Mouse (Mus musculus) liver, embryonic 14.5 days (tissue): Measurements from ENCODE around the gene Mrps26. TPM values are rescaled to one million over a fixed set of nuclear protein-coding genes. Genes with fewer than 3 reads are reported as not detected.

Experiments
- ATAC-seq: fragments of 200-750 bp; cut with Nextera tagmentation; 2 replicates; pipeline ENCODE4 v1.8.0; 2017; ENCODE audit warnings: moderate number of reproducible peaks, mild to moderate bottlenecking, moderate library complexity; ENCODE audit not compliant: insufficient read depth
- DNase-seq, 3 experiments: peaks; one replicate each; pipeline ENCODE4 v3.0.0-alpha.2; 2012 to 2013; ENCODE audit warnings: low read depth in 3 of 3, low spot score in 3 of 3
- H3K27ac ChIP-seq: fragments of 300-500 bp; sonication (generic); 2 replicates; pipeline ENCODE4 v1.5.1; 2014; ENCODE audit warnings: moderate library complexity, mild to moderate bottlenecking, control low read depth, inconsistent platforms
- H3K27me3 ChIP-seq: fragments of 300-500 bp; sonication (generic); 2 replicates; pipeline ENCODE4 v1.6.1; 2014; ENCODE audit warnings: mild to moderate bottlenecking, low read length, moderate library complexity; ENCODE audit not compliant: control insufficient read depth, insufficient read depth
- H3K36me3 ChIP-seq: fragments of 300-500 bp; sonication (generic); replicated peaks from 2 replicates; pipeline ENCODE4 v1.6.1; 2014; ENCODE audit warnings: low read depth; ENCODE audit not compliant: control insufficient read depth, insufficient read depth
- H3K4me1 ChIP-seq, 2 experiments: fragments of 200-500 bp in 1 of 2; fragments of 300-500 bp in 1 of 2; sonication (generic) in 1 of 2; replicated peaks; 2 replicates each; pipeline ENCODE4 v1.6.1; 2012 to 2014; ENCODE audit warnings: antibody characterized with exemption in 1 of 2, inconsistent platforms in 1 of 2, low read length in 1 of 2; ENCODE audit not compliant: control insufficient read depth in 2 of 2, insufficient read depth in 2 of 2
- H3K4me2 ChIP-seq: fragments of 300-500 bp; sonication (generic); 2 replicates; pipeline ENCODE4 v1.6.1; 2014; ENCODE audit warnings: low read depth, mild to moderate bottlenecking, control low read depth, moderate library complexity
- H3K4me3 ChIP-seq, 2 experiments: fragments of 200-500 bp in 1 of 2; fragments of 300-500 bp in 1 of 2; sonication (generic) in 1 of 2; 2 replicates each; pipeline ENCODE4 v1.5.1; 2012 to 2014; ENCODE audit warnings: low read depth in 2 of 2, low read length in 2 of 2, mild to moderate bottlenecking in 2 of 2, control low read depth in 1 of 2, inconsistent platforms in 1 of 2, moderate library complexity in 1 of 2; ENCODE audit not compliant: insufficient read depth in 1 of 2
- H3K9ac ChIP-seq: fragments of 300-500 bp; sonication (generic); replicated peaks from 2 replicates; pipeline ENCODE4 v1.6.1; 2014; ENCODE audit warnings: mild to moderate bottlenecking, control low read depth, moderate library complexity
- H3K9me3 ChIP-seq: fragments of 300-500 bp; sonication (generic); 2 replicates; pipeline ENCODE4 v1.6.1; 2016; ENCODE audit warnings: low read length, mixed read lengths; ENCODE audit not compliant: control insufficient read depth
- CTCF ChIP-seq: IDR thresholded peaks from 2 replicates; pipeline ENCODE4 v1.5.1; 2016; ENCODE audit warnings: antibody characterized with exemption, low read depth, control low read depth
- EP300 ChIP-seq: IDR thresholded peaks from 2 replicates; pipeline ENCODE4 v1.6.1; 2016; ENCODE audit warnings: antibody characterized with exemption, low read depth
- WGBS: fragments of 180-500 bp; shearing (Covaris S2); extraction: QIAGEN DNeasy Blood & Tissue Kit; methylation state at CpG from one replicate; pipeline ENCODE4 v1.1.7; 2014; ENCODE audit not compliant: insufficient replicate concordance; 5-methylcytosine and 5-hydroxymethylcytosine counted together
- polyA plus RNA-seq, 2 experiments: library from polyadenylated mRNA; depleted of rRNA in 1 of 2; stranded (reverse) in 1 of 2; unstranded in 1 of 2; fragments of >200 nt; fragmentation: Nextera tagmentation in 1 of 2; extraction: Ambion mirVana in 1 of 2; gene quantifications; 2 replicates each; pipeline versions ENCODE4 v1.2.1 to v1.2.3; 2012 to 2014

Gene Mrps26
- polyA plus RNA-seq, 2 experiments: 24.8 to 48.4 TPM

- peaks cover 8% of the 10 kb centered on the region for H3K36me3 ChIP-seq
- DNase-seq: no peak
Observed at GRCm38 (mm10) chr2:130536890-130537289, 26.7 kb upstream of the Mrps26 start.

GRCm38 (mm10) chr2:130538876-130539546 is 24.5 kb upstream of the Mrps26 start:
- no peaks in the 10 kb centered on the region for H3K9me3 ChIP-seq
- TF ChIP-seq EP300: no peak
- TF ChIP-seq CTCF: no peak
- no peak overlapping the region for H3K4me3 ChIP-seq
- WGBS: 46% methylated on average over 8 of the region's 8 CpGs
- no peak overlapping the region for H3K9ac ChIP-seq
- ATAC-seq (no peak), DNase-seq (no peak)
- H3K4me1 ChIP-seq: peaks cover 0 to 3% of the 10 kb centered on the region in 2 experiments; a peak in 1 of 4 replicates
- no peak overlapping the region for H3K27ac ChIP-seq
- H3K27me3 ChIP-seq: no peaks in the 10 kb centered on the region
- no peak overlapping the region for H3K4me2 ChIP-seq
- H3K36me3 ChIP-seq: peaks cover 19% of the 10 kb centered on the region

More at GRCm38 (mm10) chr2:130536890-130537289, 26.7 kb upstream of the Mrps26 start:
- no peak for TF ChIP-seq CTCF
- H3K4me1 ChIP-seq: peaks cover 0 to 3% of the 10 kb centered on the region in 2 experiments; a peak in 1 of 4 replicates
- no peaks in the 10 kb centered on the region for H3K9me3 ChIP-seq
- 68% methylated on average over 3 of the region's 3 CpGs for WGBS
- no peak overlapping the region for H3K27ac ChIP-seq
- H3K4me3 ChIP-seq: no peak overlapping the region
- no peaks in the 10 kb centered on the region for H3K27me3 ChIP-seq
- no peak overlapping the region for H3K9ac ChIP-seq
- no peak overlapping the region for H3K4me2 ChIP-seq
- ATAC-seq: no peak

GRCm38 (mm10) chr2:130540266-130540665 is 23.3 kb upstream of the Mrps26 start:
- TF ChIP-seq EP300 (no peak), CTCF (no peak)
- DNase-seq: no peak
- Histone ChIP-seq H3K4me1 (peaks cover 0 to 3% of the 10 kb centered on the region in 2 experiments; a peak in 1 of 4 replicates), H3K9me3 (no peaks in the 10 kb centered on the region), H3K27ac (no peak overlapping the region), H3K4me2 (no peak overlapping the region), H3K27me3 (no peaks in the 10 kb centered on the region), H3K9ac (no peak overlapping the region), H3K4me3 (no peak overlapping the region), H3K36me3 (peaks cover 25% of the 10 kb centered on the region)
- WGBS: 67% methylated on average over 9 of the region's 9 CpGs
- ATAC-seq: no peak

- Histone ChIP-seq H3K9ac (no peak overlapping the region), H3K36me3 (peaks cover 18% of the 10 kb centered on the region), H3K4me3 (no peak overlapping the region), H3K4me1 (peaks cover 0 to 3% of the 10 kb centered on the region in 2 experiments; a peak in 2 of 4 replicates), H3K27me3 (no peaks in the 10 kb centered on the region), H3K27ac (no peak overlapping the region), H3K9me3 (no peaks in the 10 kb centered on the region), H3K4me2 (no peak overlapping the region)
- WGBS: 41% methylated on average over 8 of the region's 8 CpGs
- DNase-seq (peak in 2 of 3 experiments; percentile 23 to 25), ATAC-seq (peak; percentile 86)
- TF ChIP-seq CTCF: no peak
- no peak for TF ChIP-seq EP300
Observed at GRCm38 (mm10) chr2:130546957-130547356, 16.6 kb upstream of the Mrps26 start.

GRCm38 (mm10) chr2:130554841-130555240 is 8.7 kb upstream of the Mrps26 start:
- Histone ChIP-seq H3K9ac (no peak overlapping the region), H3K4me2 (no peak overlapping the region), H3K27ac (no peak overlapping the region), H3K4me1 (no peaks in the 10 kb centered on the region), H3K9me3 (no peaks in the 10 kb centered on the region), H3K27me3 (no peaks in the 10 kb centered on the region), H3K4me3 (no peak overlapping the region), H3K36me3 (peaks cover 7% of the 10 kb centered on the region)
- TF ChIP-seq CTCF: no peak
- DNase-seq: no peak
- WGBS: 68% methylated on average over 7 of the region's 7 CpGs
- no peak for ATAC-seq
